Mouse (Mus musculus) frontal cortex, adult (tissue): ENCODE results near the gene 2410015M20Rik.
A peak's percentile ranks its signal among the peaks of the same experiment; 100 is the strongest.
"Not testable (repeated sequence)": the region's sequence is repeated elsewhere in the genome, so short reads cannot be mapped to it uniquely, and the experiment has no call there.

Experiments
- ATAC-seq: cut with Nextera tagmentation; 2 replicates; pipeline ENCODE4 v1.9.2; 2017; ENCODE audit warnings: mild to moderate bottlenecking, moderate library complexity, mixed read lengths; ENCODE audit not compliant: low TSS enrichment

Gene 2410015M20Rik

GRCm38 (mm10) chr17:56609452-56610171, at the start of gene 2410015M20Rik:
Gene 2410015M20Rik, minus strand, starts transcription at chr17:56609771.
- peak; percentile 82 for ATAC-seq

GRCm38 (mm10) chr17:56656171-56656570, 46.6 kb upstream of the 2410015M20Rik start:
- ATAC-seq: no peak

DNA sequence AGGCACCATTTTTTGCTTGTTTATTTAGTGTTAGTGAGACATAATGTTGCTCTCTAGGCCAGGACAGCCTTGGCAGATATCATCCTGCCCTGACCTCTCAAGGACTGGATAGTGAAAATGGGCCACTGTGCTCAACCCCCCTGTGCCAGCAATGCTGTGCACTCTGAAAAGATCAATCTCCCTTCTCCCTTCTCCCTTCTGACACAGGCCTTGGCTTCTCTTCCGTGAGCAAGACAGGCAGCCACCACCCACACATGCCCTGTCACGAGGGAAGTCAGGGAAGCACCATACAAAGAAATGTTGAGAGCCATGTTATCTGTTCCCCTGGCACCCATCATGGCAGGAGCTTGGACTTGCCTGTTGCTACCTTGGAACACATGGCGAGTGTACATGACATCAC, 45.7 kb upstream of the 2410015M20Rik start:
- ATAC-seq: no peak

GRCm38 (mm10) chr17:56654771-56655170, 45.2 kb upstream of the 2410015M20Rik start:
- no peak for ATAC-seq

DNA sequence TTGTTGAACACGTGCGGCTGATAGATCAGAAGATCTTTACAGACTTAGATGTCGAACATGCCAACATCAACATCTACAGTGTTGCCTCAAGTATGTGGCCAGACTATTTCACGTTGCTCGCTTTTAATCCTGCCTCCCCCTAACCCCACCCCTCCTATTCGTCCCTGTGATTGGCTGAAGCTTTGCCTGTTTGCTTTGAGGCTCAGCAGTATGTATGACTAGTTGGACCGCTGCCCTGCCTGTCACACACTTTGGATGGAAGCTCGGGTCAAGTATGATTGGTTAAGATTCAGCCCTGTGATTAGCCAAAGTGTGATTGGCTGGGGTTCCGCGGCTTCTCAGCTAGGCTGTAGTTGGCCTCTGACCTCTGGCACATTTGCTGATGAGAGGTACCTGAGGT, 42.2 kb upstream of the 2410015M20Rik start:
- ATAC-seq: no peak

DNA sequence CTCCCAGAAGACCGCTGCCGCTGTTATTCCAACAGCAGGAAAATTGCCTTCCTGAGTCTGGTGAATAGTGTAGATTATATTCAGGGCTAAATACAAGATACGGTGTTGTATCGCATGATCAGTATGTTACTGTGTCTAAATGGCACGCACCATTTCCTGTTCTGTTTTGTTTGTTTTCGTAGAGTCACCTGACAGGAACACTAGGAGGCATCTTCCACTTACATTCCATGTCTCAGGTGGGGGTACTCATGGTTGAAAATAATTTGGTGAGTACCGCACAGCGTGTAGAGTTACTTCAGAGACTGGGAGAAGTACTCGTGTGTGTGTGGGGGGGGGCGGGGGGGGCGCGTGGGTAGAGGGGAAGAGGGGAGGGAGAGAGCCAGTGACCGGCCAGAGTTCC, 38.0 kb upstream of the 2410015M20Rik start:
- ATAC-seq: no peak

DNA sequence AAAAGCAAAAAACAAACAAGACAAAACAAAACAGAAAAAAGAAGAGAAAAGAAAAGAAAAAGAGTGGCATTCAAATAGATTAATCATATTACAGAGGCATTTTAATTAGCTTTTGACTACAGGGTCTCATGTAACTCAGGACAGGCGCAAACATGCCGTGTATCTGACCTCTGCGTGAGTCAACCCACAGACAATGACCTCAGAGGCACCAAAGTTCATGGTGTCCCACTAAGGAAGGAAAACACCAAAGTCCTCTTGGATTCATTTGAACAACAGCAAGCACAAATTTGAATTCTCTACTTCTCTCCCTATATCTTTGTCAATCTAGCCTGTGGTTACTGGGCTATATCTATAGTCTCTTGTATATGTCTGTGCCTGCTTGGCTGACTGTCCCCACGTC, 33.7 kb upstream of the 2410015M20Rik start:
- no peak for ATAC-seq

DNA sequence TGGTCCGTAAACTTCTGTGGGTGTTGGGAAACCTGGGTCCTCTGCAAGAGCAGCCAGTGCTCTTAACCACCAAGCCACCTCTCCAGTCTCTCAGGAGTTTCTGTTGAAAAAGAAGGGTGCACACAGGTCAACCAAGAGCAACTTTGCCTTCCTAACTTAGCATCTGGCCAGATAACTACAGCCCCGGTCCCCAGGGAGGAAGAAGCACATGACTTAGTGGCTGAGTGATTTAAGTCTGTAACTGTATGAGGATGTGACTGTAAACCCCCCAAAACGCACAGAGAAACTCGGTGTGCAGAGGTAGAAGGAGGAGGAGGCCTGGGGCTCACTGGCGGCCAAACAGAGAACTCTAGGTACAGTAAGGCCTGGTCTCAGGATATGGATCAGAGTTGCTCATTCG, 24.5 kb upstream of the 2410015M20Rik start:
- ATAC-seq: no peak

GRCm38 (mm10) chr17:56631807-56632206, 22.2 kb upstream of the 2410015M20Rik start:
- no peak for ATAC-seq

DNA sequence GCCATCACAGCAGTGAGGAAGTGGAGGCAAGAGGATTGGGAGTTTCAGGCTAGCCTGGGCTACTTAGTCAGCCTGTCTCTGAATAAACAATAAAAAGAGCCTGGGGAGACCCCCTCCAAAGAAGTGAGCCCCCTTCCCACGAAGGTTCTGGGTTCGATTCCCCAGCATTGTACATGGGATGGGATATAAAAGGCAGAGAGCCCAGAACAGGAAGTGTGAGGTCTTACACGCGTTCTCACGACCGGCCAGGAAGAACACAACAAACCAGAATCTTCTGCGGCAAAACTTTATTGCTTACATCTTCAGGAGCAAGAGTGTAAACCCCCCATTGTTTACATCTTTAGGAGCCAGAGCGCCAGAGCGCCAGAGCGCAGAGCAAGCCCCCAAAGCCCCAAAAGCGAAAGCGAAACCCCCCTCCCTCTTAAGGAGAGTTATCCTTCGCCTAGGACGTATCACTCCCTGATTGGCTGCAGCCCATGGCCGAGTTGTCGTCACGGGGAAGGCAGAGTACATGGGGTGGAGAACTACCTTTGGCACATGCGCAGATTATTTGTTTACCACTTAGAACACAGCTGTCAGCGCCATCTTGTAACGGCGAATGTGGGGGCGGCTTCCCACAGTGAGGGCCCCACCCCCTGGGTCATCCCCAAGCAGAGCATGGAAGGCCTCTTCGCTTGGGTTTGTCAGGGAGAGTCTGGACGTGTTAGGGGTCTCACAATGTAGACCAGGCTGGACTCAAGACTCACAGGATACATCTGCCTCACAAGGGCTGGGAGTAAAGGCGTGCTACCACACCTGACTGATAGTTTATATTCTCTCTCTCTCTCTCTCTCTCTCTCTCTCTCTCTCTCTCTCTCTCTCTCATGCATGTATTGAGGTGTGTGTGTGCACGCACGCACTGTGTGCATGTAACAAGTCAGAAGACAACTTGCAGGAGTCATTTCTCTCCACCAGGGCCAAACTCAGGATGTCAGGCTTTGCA, 20.5 kb upstream of the 2410015M20Rik start:
- not testable (repeated sequence) for ATAC-seq

- ATAC-seq: no peak
Measured at GRCm38 (mm10) chr17:56627530-56628277, 18.1 kb upstream of the 2410015M20Rik start, which contains the start of gene Catsperd. Gene Catsperd, plus strand, starts transcription at chr17:56628143.

DNA sequence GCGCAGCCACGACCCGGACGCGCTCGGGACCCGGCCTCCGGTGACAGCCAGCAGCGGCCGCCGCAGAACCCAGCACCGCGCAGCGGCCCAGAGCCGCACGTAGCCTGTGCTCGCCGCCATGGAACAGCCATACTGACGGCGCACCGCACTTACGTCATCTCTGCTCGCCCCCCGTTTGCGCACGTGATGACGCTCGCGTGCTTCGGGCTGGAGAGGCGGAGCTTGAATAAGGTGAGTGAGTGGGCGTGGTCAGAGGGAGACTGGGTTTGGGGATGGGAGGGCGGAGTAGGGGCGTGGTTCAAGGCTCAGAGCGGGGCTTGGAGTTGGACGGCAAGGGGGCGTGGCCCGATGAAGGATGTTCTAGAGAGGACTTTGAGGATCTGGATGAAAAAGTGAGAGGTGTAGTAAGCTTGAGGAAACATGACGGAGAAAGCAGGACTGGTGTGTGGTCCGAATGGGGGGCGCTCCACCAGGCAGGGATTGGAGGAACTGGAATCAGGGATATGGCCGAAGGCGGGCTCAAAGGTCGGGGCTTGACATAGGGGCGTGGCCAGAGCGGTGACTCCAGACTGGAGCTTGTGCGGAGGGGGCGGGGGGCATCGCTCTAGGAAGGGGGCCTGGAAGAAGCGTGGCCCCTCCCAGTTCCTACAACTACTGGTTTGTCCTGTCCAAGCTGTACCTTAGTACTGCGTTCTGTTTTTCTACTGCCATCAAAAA, 17.3 kb upstream of the 2410015M20Rik start, which contains the start of gene Lonp1:
TSS of gene Lonp1 (minus strand) at position 134 of the 717 bp plus-strand sequence.
- peak; percentile 91 for ATAC-seq

- 0 out of 2 replicates have a peak, but pooled peaks have one; percentile 1 for ATAC-seq
Measured at GRCm38 (mm10) chr17:56626260-56626659, 16.7 kb upstream of the 2410015M20Rik start.

GRCm38 (mm10) chr17:56625495-56625894, 15.9 kb upstream of the 2410015M20Rik start:
- ATAC-seq: no peak

GRCm38 (mm10) chr17:56617628-56618027, 8.1 kb upstream of the 2410015M20Rik start:
- no peak for ATAC-seq

GRCm38 (mm10) chr17:56616725-56617124, 7.2 kb upstream of the 2410015M20Rik start:
- no peak for ATAC-seq

DNA sequence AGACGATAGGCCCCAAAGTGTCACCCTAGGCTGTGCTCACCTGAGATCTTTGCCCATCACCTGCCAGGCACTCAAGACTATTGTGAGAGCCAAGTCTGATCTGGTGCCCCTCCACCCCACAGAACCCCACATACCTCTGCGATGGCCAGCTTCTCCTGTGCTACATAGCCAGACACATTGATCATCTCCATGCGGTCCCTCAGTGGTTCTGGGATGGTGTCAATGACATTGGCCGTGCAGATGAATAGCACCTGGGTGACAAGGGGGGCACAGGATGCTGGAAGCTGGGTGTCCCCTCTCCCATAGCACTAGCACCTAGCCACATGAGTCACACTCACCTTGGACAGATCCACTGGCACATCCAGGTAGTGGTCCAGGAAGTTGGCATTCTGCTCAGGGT, 6.2 kb upstream of the 2410015M20Rik start:
- no peak for ATAC-seq

- no peak for ATAC-seq
Measured at GRCm38 (mm10) chr17:56615136-56615784, 5.7 kb upstream of the 2410015M20Rik start.

DNA sequence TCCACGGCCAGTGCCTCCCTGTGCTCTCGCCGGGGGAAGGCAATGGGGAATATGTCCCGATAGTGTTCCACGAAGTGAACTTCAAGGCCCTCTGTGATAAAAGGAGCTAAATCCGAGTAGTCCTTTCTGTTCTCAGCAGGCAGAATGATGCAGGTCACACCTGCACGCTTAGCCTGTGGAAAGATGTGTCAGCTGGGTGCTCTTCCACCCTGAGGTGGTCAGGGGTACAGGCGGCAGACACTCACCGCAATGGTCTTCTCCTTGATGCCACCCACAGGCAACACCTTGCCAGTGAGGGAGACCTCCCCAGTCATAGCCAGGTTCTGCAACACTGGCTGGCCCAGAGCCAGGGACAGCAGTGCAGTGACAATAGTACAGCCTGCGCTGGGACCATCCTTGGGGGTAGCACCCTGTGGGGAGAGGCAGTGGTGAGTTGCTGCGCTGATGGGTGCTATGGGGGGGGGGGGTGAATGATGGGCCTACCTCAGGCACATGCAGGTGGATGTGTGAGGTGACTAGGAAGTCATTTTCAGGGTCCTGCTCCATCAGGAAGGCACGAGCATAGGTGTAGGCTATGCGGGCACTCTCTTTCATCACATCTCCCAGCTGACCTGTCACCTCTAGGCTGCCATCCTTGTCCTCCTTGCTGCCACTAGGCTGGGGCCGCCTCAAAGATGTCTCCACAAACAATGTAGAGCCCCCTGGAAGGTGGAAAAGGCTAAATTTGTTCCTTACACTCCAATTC, 5.0 kb upstream of the 2410015M20Rik start:
- no peak for ATAC-seq

- ATAC-seq: not testable (repeated sequence)
Measured at GRCm38 (mm10) chr17:56613893-56614292, 4.3 kb upstream of the 2410015M20Rik start.
